8 mouse cellular contexts compared by ENCODE assay signal in genomic region chr9:58822431-58823091, GRCm38 (mm10). TPM values are rescaled to one million over a fixed set of nuclear protein-coding genes. Genes with fewer than 3 reads are reported as not detected.
DNase-seq lines count a peak whose midpoint lies in the region; ATAC-seq and TF ChIP-seq lines count a peak whose summit lies in the region.

No protein-coding gene starts in this region.

- no peaks in the 10 kb centered on the region; the same call in 1 of the 2 replicates for H3K4me1 ChIP-seq in heart, adult 2 months (ENCODE audit: control insufficient read depth, insufficient read depth, low read length)
- H3K4me1 ChIP-seq in embryonic facial prominence, embryonic 13.5 days = peaks cover 20% of the 10 kb centered on the region
- H3K4me1 ChIP-seq in heart, embryonic 14.5 days (ENCODE audit: control insufficient read depth in 2 of 2, insufficient read depth in 2 of 2, low read length in 2 of 2) = peaks cover 21 to 46% of the 10 kb centered on the region in 2 experiments
- H3K4me1 ChIP-seq in liver, embryonic 11.5 days (replicated peaks; ENCODE audit: control insufficient read depth, insufficient read depth, low read length) = peaks cover 4% of the 10 kb centered on the region; the same call in 1 of the 2 replicates

- no peaks in the 10 kb centered on the region; the same call in 1 of the 2 replicates for H3K27me3 ChIP-seq in heart, adult 2 months (ENCODE audit: control insufficient read depth, insufficient read depth, low read length)
- H3K27me3 ChIP-seq in embryonic facial prominence, embryonic 13.5 days = peaks cover 83% of the 10 kb centered on the region
- peaks cover 53% of the 10 kb centered on the region for H3K27me3 ChIP-seq in heart, embryonic 14.5 days (ENCODE audit: control insufficient read depth, insufficient read depth, low read length)
- H3K27me3 ChIP-seq in liver, embryonic 11.5 days (replicated peaks; ENCODE audit: control insufficient read depth, insufficient read depth, low read length) = peaks cover 81% of the 10 kb centered on the region

- peak overlapping the region; percentile 62 for H3K4me3 ChIP-seq in heart, adult 2 months
- H3K4me3 ChIP-seq in embryonic facial prominence, embryonic 13.5 days = peak overlapping the region; percentile 75
- H3K4me3 ChIP-seq in heart, embryonic 14.5 days (ENCODE audit: control insufficient read depth in 1 of 2, insufficient read depth in 1 of 2, low read depth in 1 of 2, low read length in 2 of 2) = peak overlapping the region; percentile 76 to 82
- H3K4me3 ChIP-seq in liver, embryonic 11.5 days (ENCODE audit: low read depth, low read length) = peak overlapping the region; percentile 59

- intact Hi-C loops in heart, adult 2 months (cut with DNase I) = no loop called here

- no peaks in the 10 kb centered on the region for H3K9me3 ChIP-seq in embryonic facial prominence, embryonic 13.5 days
- H3K9me3 ChIP-seq in heart, embryonic 14.5 days (ENCODE audit: control insufficient read depth, low read length) = no peaks in the 10 kb centered on the region
- H3K9me3 ChIP-seq in liver, embryonic 11.5 days (ENCODE audit: control insufficient read depth, low read length) = no peaks in the 10 kb centered on the region

- no peaks in the 10 kb centered on the region for H3K79me2 ChIP-seq in heart, adult 2 months (replicated peaks; ENCODE audit: control insufficient read depth, insufficient read depth, low read length)

- H3K27ac ChIP-seq in heart, adult 2 months = peak overlapping the region; percentile 15; the same call in 1 of the 2 replicates
- H3K27ac ChIP-seq in embryonic facial prominence, embryonic 13.5 days = no peak overlapping the region
- peak overlapping the region; percentile 72 to 79 for H3K27ac ChIP-seq in heart, embryonic 14.5 days (replicated peaks in 1 of 2; ENCODE audit: control insufficient read depth in 1 of 2, insufficient read depth in 1 of 2, low read depth in 2 of 2, low read length in 2 of 2)
- no peak overlapping the region for H3K27ac ChIP-seq in liver, embryonic 11.5 days (ENCODE audit: low read depth, low read length)

- TF ChIP-seq POLR2A in heart, adult 2 months (IDR thresholded peaks at IDR 0.05; ENCODE audit: insufficient read depth, low read depth, low read length) = no peak

- TF ChIP-seq CTCF in heart, adult 2 months (IDR thresholded peaks at IDR 0.05) = no peak

- no peak for TF ChIP-seq EP300 in heart, adult 2 months (IDR thresholded peaks at IDR 0.05; ENCODE audit: insufficient read depth, low read depth, low read length)

- no peaks in the 10 kb centered on the region for H3K36me3 ChIP-seq in heart, adult 2 months (ENCODE audit: control insufficient read depth, insufficient read depth, low read length)
- no peaks in the 10 kb centered on the region for H3K36me3 ChIP-seq in embryonic facial prominence, embryonic 13.5 days
- H3K36me3 ChIP-seq in heart, embryonic 14.5 days (ENCODE audit: control insufficient read depth, insufficient read depth, low read length) = no peaks in the 10 kb centered on the region
- H3K36me3 ChIP-seq in liver, embryonic 11.5 days (ENCODE audit: control insufficient read depth, insufficient read depth, low read length) = no peaks in the 10 kb centered on the region

- peak; percentile 81 for ATAC-seq in embryonic facial prominence, embryonic 13.5 days (ENCODE audit: insufficient number of reproducible peaks, insufficient read depth, low FRiP score, low TSS enrichment, low read depth)
- peak; percentile 48 for ATAC-seq in heart, embryonic 14.5 days (ENCODE audit: insufficient number of reproducible peaks, insufficient read depth, low FRiP score, low read depth)
- no peak; the same call in 1 of the 2 replicates for ATAC-seq in liver, embryonic 11.5 days (replicated peaks; ENCODE audit: low FRiP score)
- no peak for ATAC-seq in megakaryocyte progenitor cell, adult 5-6 weeks (replicated peaks; ENCODE audit: poor library complexity)

- H3K9ac ChIP-seq in heart, adult 2 months (ENCODE audit: low read depth, low read length) = peak overlapping the region; percentile 83
- H3K9ac ChIP-seq in embryonic facial prominence, embryonic 13.5 days = peak overlapping the region; percentile 76
- H3K9ac ChIP-seq in heart, embryonic 14.5 days (ENCODE audit: low read length) = peak overlapping the region; percentile 86
- H3K9ac ChIP-seq in liver, embryonic 11.5 days (ENCODE audit: low read depth, low read length) = 0 out of 2 replicates have a peak overlapping the region, but pooled peaks have one; percentile 18

- H3K4me2 ChIP-seq in embryonic facial prominence, embryonic 13.5 days = peak overlapping the region; percentile 99
- peak overlapping the region; percentile 98 for H3K4me2 ChIP-seq in heart, embryonic 14.5 days (ENCODE audit: low read length)
- peak overlapping the region; percentile 82 for H3K4me2 ChIP-seq in liver, embryonic 11.5 days

- DNase-seq in heart, adult 2 months = peak; percentile 55 to 63
- DNase-seq in heart, adult 9 months (ENCODE audit: low spot score in 2 of 2) = no peak
- peak; percentile 65 for DNase-seq in kidney, postnatal 10 days
- DNase-seq in liver, embryonic 11.5 days (ENCODE audit: low spot score) = peak; percentile 71
- DNase-seq in ovary, adult 18-20 months (ENCODE audit: low spot score) = peak; percentile 31

- under 1% methylated on average over 62 of the region's 62 CpGs for WGBS in heart, adult 2 months
- WGBS in embryonic facial prominence, embryonic 13.5 days = under 1% methylated on average over 62 of the region's 62 CpGs
- WGBS in heart, embryonic 14.5 days = under 1% methylated on average over 61 of the region's 62 CpGs
- WGBS in liver, embryonic 11.5 days = under 1% methylated on average over 62 of the region's 62 CpGs

RNA-seq across cellular contexts. Expression of gene Hcn4, which starts 0.7 kb away (rescaled TPM):
- total RNA-seq in heart, adult 2 months (2021) = 1 to 10 TPM; 8.1 to 9.1 TPM
- 6.1 and 7.7 TPM in 2 replicates for polyA plus RNA-seq in heart, adult 2 months (2012; rRNA removed)
- 0.28 and 0.46 TPM in 2 replicates for polyA plus RNA-seq in embryonic facial prominence, embryonic 13.5 days (2015; fragmentation: Nextera tagmentation; extraction: Ambion mirVana)
- 2.0 and 3.6 TPM in 2 replicates for polyA plus RNA-seq in heart, embryonic 14.5 days (2014; fragmentation: Nextera tagmentation; extraction: Ambion mirVana)
- polyA plus RNA-seq in liver, embryonic 11.5 days (2014; fragmentation: Nextera tagmentation; extraction: Ambion mirVana) = 0.39 and 0.40 TPM in 2 replicates
- total RNA-seq in megakaryocyte progenitor cell, adult 5-6 weeks (2015) = not detected in 2 replicates
- total RNA-seq in megakaryocyte progenitor cell, adult 5-6 weeks (2017) = not detected in 2 replicates

Comparison
In these comparisons a context has a peak if more than half of its experiments do, and no peak if none do; other contexts are left out.
1. DNase-seq: peak in heart, adult 2 months (2 of 2), kidney, postnatal 10 days (single experiment), liver, embryonic 11.5 days (single experiment) and ovary, adult 18-20 months (single experiment); none in heart, adult 9 months (0 of 2).
2. H3K27ac ChIP-seq: peak in heart, adult 2 months (single experiment) and heart, embryonic 14.5 days (2 of 2); none in embryonic facial prominence, embryonic 13.5 days (single experiment) and liver, embryonic 11.5 days (single experiment).
3. H3K9ac ChIP-seq: peak in every context shown above with its lines; median percentile 86 in heart, embryonic 14.5 days; 83 in heart, adult 2 months; 76 in embryonic facial prominence, embryonic 13.5 days; 18 in liver, embryonic 11.5 days.
4. ATAC-seq: peak in embryonic facial prominence, embryonic 13.5 days (single experiment) and heart, embryonic 14.5 days (single experiment); none in liver, embryonic 11.5 days (single experiment) and megakaryocyte progenitor cell, adult 5-6 weeks (single experiment).
5. Peak in every context shown above with its lines, with median percentiles within 50 percentile points of each other: H3K4me3 ChIP-seq and H3K4me2 ChIP-seq.